Mouse (Mus musculus) erythroblast, embryonic 14.5 days (primary cell): ENCODE data around the gene Taf12. TPM values are rescaled to one million over a fixed set of nuclear protein-coding genes. Genes with fewer than 3 reads are reported as not detected.
"Not testable (repeated sequence)": the region's sequence is repeated elsewhere in the genome, so short reads cannot be mapped to it uniquely, and the experiment has no call there.

Experiments
- H3K27me3 ChIP-seq: 2 replicates; pipeline ENCODE4 v1.6.1; 2012; ENCODE audit warnings: inconsistent platforms; ENCODE audit not compliant: control insufficient read depth
- H3K36me3 ChIP-seq: 2 replicates; pipeline ENCODE4 v1.6.1; 2012; ENCODE audit warnings: mild to moderate bottlenecking, inconsistent platforms; ENCODE audit not compliant: control insufficient read depth
- H3K4me1 ChIP-seq: 2 replicates; pipeline ENCODE4 v1.6.1; 2012; ENCODE audit warnings: inconsistent platforms; ENCODE audit not compliant: control insufficient read depth
- H3K4me3 ChIP-seq: replicated peaks from 2 replicates; pipeline ENCODE3; 2012; ENCODE audit warnings: moderate library complexity, mild to moderate bottlenecking, inconsistent platforms
- H3K9me3 ChIP-seq: 2 replicates; pipeline ENCODE4 v1.6.1; 2012; ENCODE audit warnings: low read length, inconsistent platforms, mixed read lengths; ENCODE audit not compliant: control insufficient read depth
- GATA1 ChIP-seq: IDR thresholded peaks from 2 replicates; pipeline ENCODE4 v1.6.1; 2012; ENCODE audit warnings: low read length, inconsistent platforms, mixed read lengths
- TAL1 ChIP-seq: IDR thresholded peaks from 3 replicates; pipeline ENCODE4 v1.6.1; 2012; ENCODE audit warnings: low read length, inconsistent platforms, mixed read lengths
- polyA plus RNA-seq: library from polyadenylated mRNA; stranded (reverse); fragments of >175 nt; gene quantifications from 2 replicates; pipeline ENCODE4 v1.2.3, GENCODE M21; 2012

Gene Taf12
- polyA plus RNA-seq, 1 experiment: 4.6 TPM

DNA sequence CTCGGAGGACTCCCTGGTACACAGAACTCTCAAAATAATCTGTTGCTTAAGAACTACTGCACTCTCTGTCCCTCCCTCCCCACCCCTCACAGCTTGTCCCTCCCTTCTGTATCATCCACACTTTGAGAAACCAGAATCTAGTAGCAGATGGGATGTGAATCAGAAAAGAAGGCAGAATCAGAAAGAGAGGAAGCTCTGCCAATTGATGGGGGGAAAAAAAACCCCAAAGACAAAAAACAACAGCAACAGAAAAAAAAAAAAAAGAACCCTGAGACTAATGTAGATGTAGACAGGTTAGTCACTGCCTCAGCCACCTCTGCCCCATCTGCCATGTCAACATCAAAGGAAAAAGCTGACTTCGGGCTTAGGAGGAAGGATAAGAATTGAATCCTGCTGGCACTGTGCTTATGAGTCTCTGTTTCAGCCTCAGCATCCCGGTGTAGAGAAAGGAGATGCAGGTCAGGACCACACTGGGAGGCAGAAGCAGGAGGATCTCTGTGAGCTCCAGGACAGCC, 7.3 kb upstream of the Taf12 start:
- peaks cover 48% of the 10 kb centered on the region for H3K4me1 ChIP-seq
- no peak overlapping the region for H3K4me3 ChIP-seq
- no peaks in the 10 kb centered on the region for H3K27me3 ChIP-seq
- H3K36me3 ChIP-seq: no peaks in the 10 kb centered on the region
- no peak for TF ChIP-seq GATA1
- TF ChIP-seq TAL1: no peak
- H3K9me3 ChIP-seq: no peaks in the 10 kb centered on the region

DNA sequence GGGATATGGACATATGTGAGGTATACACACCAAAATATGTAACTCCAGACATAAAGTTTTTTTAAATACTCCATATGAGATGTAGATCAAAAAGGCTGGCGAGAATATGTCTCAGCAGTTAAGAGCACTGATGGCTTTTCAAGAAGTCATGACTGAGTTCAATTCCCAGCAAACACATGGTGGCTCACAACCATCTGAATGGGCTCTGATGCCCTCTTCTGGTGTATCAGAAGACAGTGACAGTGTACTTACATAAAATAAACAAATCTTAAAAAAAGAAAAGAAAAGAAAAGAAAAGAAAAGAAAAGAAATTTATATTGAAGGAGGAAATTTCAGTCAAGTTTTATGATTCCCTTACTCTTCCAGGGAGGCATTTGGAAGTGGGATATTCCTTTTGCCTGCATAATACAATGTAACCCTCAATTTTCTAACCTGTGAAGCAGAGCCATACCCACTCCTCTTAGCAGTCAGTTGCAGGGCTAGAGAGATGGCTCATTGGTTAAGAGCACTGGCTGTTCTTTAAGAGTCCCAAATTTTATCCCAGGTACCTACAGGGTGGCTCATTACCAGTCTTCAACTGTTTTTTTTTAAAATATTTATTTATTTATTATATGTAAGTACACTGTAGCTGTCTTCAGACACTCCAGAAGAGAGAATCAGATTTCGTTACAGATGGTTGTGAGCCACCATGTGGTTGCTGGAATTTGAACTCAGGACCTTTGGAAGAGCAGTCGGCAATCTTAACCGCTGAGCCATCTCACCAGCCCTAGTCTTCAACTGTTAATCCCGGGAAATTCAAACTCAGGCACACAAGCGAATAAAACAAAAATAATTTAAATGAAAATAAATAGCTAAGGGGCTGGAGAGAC, 5.1 kb upstream of the Taf12 start:
- peaks cover 53% of the 10 kb centered on the region for H3K4me1 ChIP-seq
- H3K9me3 ChIP-seq: no peaks in the 10 kb centered on the region
- TF ChIP-seq GATA1 (no peak), TAL1 (no peak)
- H3K4me3 ChIP-seq: no peak overlapping the region
- no peaks in the 10 kb centered on the region for H3K27me3 ChIP-seq
- no peaks in the 10 kb centered on the region for H3K36me3 ChIP-seq

DNA sequence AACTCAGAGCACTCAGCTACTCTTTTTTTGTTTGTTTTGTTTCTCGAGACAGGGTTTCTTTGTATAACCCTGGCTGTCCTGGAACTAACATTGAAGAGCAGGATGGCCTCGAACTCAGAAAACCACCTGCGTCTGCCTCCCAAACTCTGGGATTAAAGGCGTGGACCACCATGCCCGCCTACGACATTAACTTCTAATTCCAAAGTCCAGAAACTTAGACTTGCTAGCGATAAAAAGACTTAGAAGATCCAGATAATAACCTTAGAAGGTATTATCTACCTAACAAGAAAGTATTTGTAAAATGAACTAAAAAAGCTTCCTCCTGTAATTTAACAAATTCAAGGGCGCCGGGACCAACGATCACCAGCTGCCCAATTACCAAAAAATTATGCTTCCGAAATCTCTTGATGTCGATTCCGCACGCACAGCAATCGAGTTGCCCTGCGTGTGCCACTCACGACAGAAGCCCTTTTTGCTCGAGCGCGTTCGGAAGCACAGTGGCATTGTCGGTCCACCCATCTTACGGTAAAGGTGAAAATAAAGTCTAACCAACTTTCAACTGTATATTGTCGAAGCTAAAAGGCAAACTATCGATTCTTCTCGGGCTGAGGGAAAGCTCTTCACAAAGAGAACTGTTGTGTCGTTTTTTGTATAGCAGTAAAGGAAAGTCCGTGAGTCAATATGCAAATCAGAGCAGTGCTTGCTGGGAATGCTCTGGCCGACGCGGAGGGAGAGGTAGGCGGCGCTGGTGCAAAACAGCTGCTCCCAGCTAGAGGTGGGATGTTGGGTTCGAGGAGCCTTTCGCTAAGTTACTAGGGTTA, 4.2 kb upstream of the Taf12 start:
- TF ChIP-seq TAL1 (no peak), GATA1 (no peak)
- Histone ChIP-seq H3K4me1 (peaks cover 53% of the 10 kb centered on the region), H3K9me3 (no peaks in the 10 kb centered on the region), H3K36me3 (no peaks in the 10 kb centered on the region), H3K27me3 (no peaks in the 10 kb centered on the region), H3K4me3 (peak overlapping the region; percentile 61)

- H3K9me3 ChIP-seq: no peaks in the 10 kb centered on the region
- peaks cover 74% of the 10 kb centered on the region for H3K4me1 ChIP-seq
- peak overlapping the region; percentile 87 for H3K4me3 ChIP-seq
- peaks cover 19% of the 10 kb centered on the region for H3K36me3 ChIP-seq
- no peak for TF ChIP-seq GATA1
- TF ChIP-seq TAL1: no peak
- no peaks in the 10 kb centered on the region for H3K27me3 ChIP-seq
Measured at GRCm38 (mm10) chr4:132273166-132273565, 1.0 kb upstream of the Taf12 start.

DNA sequence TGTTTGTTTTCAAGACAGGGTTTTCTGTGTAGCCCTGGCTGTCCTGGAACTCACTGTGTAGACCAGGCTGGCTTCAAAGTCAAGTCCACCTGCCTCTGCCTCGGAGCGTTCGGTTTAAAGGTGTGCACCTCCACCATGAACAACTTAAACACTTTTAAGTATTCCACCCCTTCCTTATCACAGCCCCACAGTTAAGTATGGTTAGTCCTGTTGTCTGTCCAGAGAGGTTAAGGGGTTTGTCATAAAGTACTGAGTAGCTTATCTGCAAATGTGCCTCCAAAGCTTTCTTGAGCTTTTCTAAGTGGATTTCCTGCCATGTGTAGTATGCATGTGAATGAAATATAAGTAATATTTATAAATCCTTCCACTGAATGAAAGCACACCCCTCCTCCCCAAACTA, 1.8 kb downstream of the Taf12 start:
- H3K4me3 ChIP-seq: peak overlapping the region; percentile 87
- TF ChIP-seq TAL1: no peak
- no peak for TF ChIP-seq GATA1
- no peaks in the 10 kb centered on the region for H3K27me3 ChIP-seq
- H3K4me1 ChIP-seq: peaks cover 55% of the 10 kb centered on the region
- H3K36me3 ChIP-seq: peaks cover 43% of the 10 kb centered on the region
- H3K9me3 ChIP-seq: no peaks in the 10 kb centered on the region

- H3K9me3 ChIP-seq: peaks cover 13% of the 10 kb centered on the region
Measured at GRCm38 (mm10) chr4:132288840-132289239, 14.7 kb downstream of the Taf12 start.

GRCm38 (mm10) chr4:132291056-132291455, 16.9 kb downstream of the Taf12 start:
- Histone ChIP-seq H3K9me3 (peaks cover 13% of the 10 kb centered on the region), H3K4me1 (peaks cover 12% of the 10 kb centered on the region), H3K27me3 (no peaks in the 10 kb centered on the region), H3K36me3 (peaks cover 88% of the 10 kb centered on the region), H3K4me3 (no peak overlapping the region)
- TF ChIP-seq TAL1 (no peak), GATA1 (no peak)

More at GRCm38 (mm10) chr4:132288840-132289239, 14.7 kb downstream of the Taf12 start:
- not testable (repeated sequence) for H3K4me3 ChIP-seq, H3K27me3 ChIP-seq, H3K4me1 ChIP-seq
- H3K36me3 ChIP-seq: peaks cover 89% of the 10 kb centered on the region

GRCm38 (mm10) chr4:132291624-132292335, 17.6 kb downstream of the Taf12 start:
- H3K4me3 ChIP-seq: no peak overlapping the region
- peaks cover 81% of the 10 kb centered on the region for H3K36me3 ChIP-seq
- TF ChIP-seq GATA1 (no peak), TAL1 (no peak)
- H3K4me1 ChIP-seq: peaks cover 12% of the 10 kb centered on the region
- peaks cover 10% of the 10 kb centered on the region for H3K9me3 ChIP-seq
- no peaks in the 10 kb centered on the region for H3K27me3 ChIP-seq

GRCm38 (mm10) chr4:132292988-132293387, 18.8 kb downstream of the Taf12 start:
- H3K27me3 ChIP-seq: no peaks in the 10 kb centered on the region
- TF ChIP-seq TAL1 (no peak), GATA1 (no peak)
- peaks cover 12% of the 10 kb centered on the region for H3K4me1 ChIP-seq
- H3K9me3 ChIP-seq: peaks cover 10% of the 10 kb centered on the region
- H3K4me3 ChIP-seq: no peak overlapping the region
- H3K36me3 ChIP-seq: peaks cover 70% of the 10 kb centered on the region
